Mouse (Mus musculus) embryo, embryonic 10 days (tissue): Measurements from ENCODE around the gene Trpm5.

Experiments used
- DNase-seq: peaks from one replicate; pipeline ENCODE4 v3.0.0-alpha.2; 2015; ENCODE audit warnings: low spot score

The Trpm5 gene

DNA sequence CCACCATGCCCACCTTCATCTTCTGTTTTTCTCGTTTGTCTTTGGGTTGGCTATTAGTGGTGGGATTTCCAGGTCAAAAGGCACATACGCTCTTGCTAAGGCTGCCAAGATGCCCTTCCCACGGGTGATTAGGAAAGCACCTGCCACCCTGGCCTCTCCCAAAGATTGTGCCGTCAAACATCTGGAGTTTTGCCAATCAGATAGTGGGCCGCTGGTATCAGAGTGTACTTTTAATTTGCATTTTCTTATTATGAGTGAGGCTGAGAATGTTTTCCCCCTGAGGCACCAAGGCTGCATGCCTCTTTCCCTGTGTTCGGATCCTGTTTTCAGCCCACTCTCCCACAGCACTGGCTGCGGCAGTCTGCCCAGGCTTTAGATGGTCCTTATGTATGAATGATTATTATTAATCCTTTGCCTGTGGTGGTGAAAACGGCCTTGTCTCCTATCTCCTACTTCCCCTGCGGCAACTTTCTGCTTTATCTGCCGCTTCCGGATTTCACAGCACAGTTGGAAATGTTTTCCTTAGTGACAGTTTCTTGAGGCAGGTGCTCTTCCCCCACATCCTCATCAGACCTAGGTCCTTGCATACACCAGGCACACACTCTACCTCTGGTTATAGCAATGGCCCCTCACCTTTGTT, 10.9 kb upstream of the Trpm5 start:
- DNase-seq = no peak

- no peak for DNase-seq
Observed at GRCm38 (mm10) chr7:143100759-143101158, 6.3 kb upstream of the Trpm5 start.

GRCm38 (mm10) chr7:143095554-143095907, 1.1 kb upstream of the Trpm5 start:
- DNase-seq = no peak

GRCm38 (mm10) chr7:143093847-143094246, 595 bp downstream of the Trpm5 start:
- DNase-seq = no peak

- peak; percentile 69 for DNase-seq
Observed at GRCm38 (mm10) chr7:143087070-143087579, 7.3 kb downstream of the Trpm5 start.

DNA sequence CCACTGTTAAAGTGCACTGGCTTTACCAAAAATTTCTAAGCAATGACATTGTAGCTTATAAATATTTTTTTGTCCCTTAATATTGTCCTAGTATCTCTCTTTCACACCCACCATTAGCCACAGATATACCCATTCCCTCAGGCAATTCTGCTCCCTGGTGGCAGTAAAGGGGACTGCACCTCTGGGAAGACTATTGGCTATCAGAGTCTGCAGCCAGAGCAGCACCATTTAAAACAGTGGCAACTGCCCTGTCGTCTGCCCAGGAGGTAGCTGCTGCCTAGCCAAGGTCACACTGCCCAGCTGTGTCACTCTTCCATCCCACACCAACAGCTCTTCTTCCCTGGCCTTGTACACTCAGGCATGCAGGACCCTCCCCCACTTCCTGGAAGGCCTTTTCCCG, 8.1 kb downstream of the Trpm5 start:
- peak; percentile 65 for DNase-seq

GRCm38 (mm10) chr7:143083708-143084107, 10.7 kb downstream of the Trpm5 start:
- DNase-seq = no peak

DNA sequence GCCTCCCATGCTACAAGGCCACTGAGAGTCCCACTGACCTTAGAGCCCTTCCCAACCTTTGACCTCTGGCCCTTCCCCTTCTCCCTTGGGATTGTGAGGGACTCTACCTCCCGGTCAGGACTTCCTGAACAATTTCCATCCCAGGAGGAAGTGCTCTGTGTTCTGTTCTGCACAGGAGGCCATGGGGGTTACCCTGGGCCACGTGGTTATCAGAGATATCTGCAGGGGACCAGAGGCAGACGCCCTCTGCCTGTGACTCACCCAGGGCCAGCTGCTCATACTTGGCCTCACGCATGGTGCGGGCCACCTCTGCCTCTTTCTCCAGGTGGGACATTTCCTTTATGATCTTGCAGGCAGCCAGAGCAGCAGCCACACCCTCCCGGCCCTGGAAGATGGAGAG, 12.4 kb downstream of the Trpm5 start:
- no peak for DNase-seq

- no peak for DNase-seq
Observed at GRCm38 (mm10) chr7:143077351-143077750, 17.1 kb downstream of the Trpm5 start.

- DNase-seq = no peak
Observed at GRCm38 (mm10) chr7:143075394-143075793, 19.0 kb downstream of the Trpm5 start.

DNA sequence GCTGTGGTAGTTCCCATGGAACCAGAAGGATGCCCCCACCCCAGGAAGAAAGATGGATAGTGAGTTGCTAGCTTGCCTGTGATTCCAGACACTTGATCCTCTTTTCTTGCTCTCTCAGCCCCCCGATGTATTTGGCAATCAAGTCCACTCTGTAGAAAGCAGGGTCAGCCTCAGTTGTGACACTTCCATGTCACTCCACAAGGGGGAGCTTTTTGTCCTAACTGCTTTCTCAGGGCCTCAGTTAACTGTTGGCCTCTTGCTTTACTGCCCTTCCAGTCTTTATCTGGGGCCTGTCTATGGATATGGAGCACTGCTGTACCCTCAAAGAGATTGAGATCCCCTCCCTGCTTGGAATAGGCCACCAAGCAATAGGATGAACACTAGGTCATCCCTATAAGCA, 21.4 kb downstream of the Trpm5 start:
- DNase-seq = peak; percentile 46

DNA sequence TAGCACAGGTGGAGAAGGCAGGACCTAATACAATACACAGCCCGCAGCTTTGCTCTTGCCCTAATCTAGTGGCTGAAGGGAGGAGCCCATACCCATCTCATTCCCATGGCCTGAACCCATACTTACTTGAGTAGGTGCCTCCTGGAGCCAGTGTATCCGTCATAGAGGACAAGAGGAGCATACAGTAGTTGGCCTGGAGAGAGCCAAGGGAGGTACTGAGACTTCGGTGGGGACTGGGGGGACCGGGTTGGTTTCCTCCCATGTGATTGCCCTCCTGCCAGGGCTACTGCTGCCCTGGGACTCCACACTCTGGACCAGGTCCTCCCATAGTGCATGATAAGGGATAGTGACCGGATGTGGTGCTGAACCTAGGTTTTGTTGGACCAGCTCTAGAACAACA, 21.8 kb downstream of the Trpm5 start:
- no peak for DNase-seq

DNA sequence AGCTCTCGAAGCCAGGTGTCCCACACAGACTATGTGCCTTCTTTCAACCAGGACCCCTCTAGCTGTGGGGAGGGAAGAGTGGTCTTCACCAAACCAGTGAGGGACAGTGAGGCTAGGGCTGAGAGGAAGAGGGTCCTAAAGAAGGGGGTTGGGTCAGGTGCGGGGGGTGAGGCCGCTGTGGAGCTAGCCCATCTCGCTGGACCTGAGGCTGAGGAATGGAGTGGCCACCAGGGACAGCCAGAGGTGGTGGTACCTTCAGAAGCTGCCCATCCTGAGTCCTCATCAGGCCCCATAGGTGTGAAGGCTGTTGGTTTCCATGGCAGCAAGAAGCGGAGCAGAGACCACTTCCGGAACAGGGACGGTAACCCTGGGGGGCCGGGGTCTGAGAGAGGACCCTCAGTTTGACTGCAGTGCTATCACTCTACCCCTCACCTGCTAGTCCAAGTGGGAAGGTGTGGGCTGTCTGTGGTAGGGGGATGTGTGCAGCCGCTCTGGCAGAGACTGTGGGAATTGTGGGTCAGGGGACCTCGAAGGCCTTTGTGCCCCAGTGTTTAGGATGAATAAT, 23.9 kb downstream of the Trpm5 start:
- DNase-seq = no peak

- DNase-seq = peak; percentile 17
Observed at GRCm38 (mm10) chr7:143069751-143070400, 24.6 kb downstream of the Trpm5 start.

- peak; percentile 99 for DNase-seq
Observed at GRCm38 (mm10) chr7:143068882-143069591, 25.4 kb downstream of the Trpm5 start, which contains the start of gene Tssc4. Gene Tssc4 (plus strand): TSS chr7:143069249.

DNA sequence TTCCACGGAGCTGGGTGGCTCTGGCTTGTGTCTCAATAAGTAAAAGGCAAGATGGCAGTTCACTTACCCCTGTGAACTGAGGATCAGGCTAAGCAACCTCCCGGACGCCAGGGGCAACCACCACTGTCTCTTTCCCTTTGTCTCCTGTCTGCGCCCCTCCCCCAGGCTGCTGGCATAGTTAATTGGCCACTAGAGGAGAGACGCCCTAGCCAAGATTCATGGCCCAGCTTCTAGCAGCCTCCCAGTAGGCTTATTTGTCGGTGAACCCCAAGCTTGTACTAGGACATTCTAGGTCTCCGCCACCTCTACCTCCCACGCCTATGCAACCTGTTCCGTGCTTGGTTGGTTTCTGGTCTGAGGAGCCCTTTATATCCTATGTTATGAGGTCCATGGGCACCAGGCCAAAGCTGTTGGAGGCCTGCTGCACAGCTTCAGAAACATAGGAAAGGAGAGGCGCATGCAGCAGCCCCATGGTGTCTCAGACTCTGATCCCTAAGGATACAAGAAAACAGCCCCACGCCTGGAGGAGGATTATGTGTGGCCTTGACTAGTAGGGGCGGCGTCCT, 26.0 kb downstream of the Trpm5 start:
- DNase-seq = peak; percentile 43

GRCm38 (mm10) chr7:143067897-143068296, 26.5 kb downstream of the Trpm5 start:
- DNase-seq = no peak

GRCm38 (mm10) chr7:143067469-143067868, 27.0 kb downstream of the Trpm5 start:
- DNase-seq = no peak

DNA sequence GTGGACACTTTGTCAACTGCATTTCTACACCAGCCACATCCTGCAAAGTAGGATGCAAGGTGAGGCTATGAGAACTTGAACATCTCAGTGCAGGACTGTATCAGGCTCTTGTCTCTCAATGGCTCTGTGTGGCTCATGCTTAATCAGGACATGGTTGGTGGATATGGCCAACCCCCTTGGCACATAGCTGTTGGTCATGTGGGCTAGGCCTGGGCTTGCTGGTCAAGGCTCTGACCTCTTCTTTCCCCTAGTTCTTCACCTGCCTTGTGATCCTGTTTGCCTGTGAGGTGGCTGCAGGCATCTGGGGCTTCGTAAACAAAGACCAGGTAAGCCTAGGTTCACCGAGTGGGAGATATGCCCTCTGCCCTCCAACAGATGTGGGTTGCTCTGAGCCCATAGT, 28.8 kb downstream of the Trpm5 start:
- no peak for DNase-seq

GRCm38 (mm10) chr7:143064226-143064625, 30.2 kb downstream of the Trpm5 start:
- no peak for DNase-seq

DNA sequence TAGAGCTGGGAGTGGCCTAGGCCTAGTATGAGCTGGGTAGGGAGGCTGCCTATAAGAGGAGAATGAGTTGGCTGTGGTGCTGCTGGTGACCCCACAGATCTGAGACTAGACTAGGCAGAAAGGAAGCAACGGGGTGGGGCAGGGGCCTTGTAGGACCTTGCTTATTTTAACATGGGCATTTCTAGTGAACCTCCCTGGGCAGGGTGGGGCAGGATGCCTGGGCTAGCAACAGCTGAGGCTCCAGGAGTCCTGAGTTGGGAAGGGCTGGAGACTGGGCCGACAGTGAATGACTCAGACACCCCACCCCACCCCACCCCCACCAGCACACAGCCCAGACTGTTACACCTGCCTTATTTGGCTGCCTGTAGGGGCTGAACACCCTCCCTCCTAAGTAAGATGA, 31.7 kb downstream of the Trpm5 start:
- no peak for DNase-seq

DNA sequence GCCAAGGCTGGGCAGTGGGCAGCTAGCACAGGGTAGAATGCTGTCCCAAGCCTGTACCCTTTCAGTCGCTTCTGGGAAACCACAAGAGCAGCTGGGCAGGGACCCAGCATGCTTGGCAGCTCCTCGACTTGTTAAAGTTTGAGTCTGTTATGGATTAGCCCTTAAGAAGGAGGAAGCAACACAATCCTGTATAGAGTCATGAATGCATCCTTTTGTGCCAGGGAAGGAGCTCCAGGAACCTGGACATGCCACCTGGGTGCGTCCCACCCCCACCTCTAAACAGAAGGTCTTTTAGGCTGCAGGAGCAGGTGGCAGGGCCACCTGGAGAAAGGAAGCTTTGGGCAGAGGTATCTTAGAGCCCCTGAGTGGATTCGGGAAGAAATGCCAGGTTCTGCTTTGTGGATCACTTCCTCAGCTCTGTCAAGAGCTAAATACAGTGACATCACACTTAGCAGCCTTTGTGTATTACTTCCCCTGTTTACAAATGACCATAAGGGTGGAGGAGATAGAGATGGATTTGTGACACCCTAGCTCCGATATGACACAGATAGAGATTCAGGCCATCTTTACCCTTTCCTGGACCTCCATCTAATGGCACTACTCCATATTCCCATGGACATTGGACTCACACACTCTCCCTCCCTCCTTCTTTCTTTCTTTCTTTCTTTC, 35.1 kb downstream of the Trpm5 start:
- DNase-seq = no peak
